22 mouse cellular contexts compared by ENCODE assay signal in genomic region chr9:51914481-51915120, GRCm38 (mm10). TPM values are rescaled to one million over a fixed set of nuclear protein-coding genes. Genes with fewer than 3 reads are reported as not detected.
A peak's percentile ranks its signal among the peaks of the same experiment; 100 is the strongest.
DNase-seq lines count a peak whose midpoint lies in the region; ATAC-seq and TF ChIP-seq lines count a peak whose summit lies in the region.
"Had no signal": no experiment of that assay in that cellular context is flagged by ENCODE, and none has a peak within 500 bp of the region (broad histone marks: within the 10 kb centered on the region; RNA-seq: fewer than 3 reads in every experiment).

No protein-coding gene starts in this region.

- TF ChIP-seq CTCF in gastrocnemius, adult 2 months (IDR thresholded peaks at IDR 0.05), result no peak

- H3K4me3 ChIP-seq in gastrocnemius, adult 2 months, result no peak overlapping the region
- H3K4me3 ChIP-seq: embryonic facial prominence, embryonic 12.5 days; hindbrain, embryonic 15.5 days; kidney, embryonic 15.5 days; midbrain, embryonic 13.5 days had no signal

- ATAC-seq in monocyte, adult 5-6 weeks (replicated peaks; ENCODE audit: insufficient number of reproducible peaks, low FRiP score, low TSS enrichment, poor library complexity, severe bottlenecking), result no peak
- ATAC-seq: forebrain, embryonic 16.5 days; intestine, embryonic 16.5 days; midbrain, embryonic 13.5 days had no signal

- peak overlapping the region; percentile 16; the same call in 1 of the 2 replicates for H3K27ac ChIP-seq in gastrocnemius, adult 2 months
- H3K27ac ChIP-seq: embryonic facial prominence, embryonic 12.5 days; hindbrain, embryonic 15.5 days; kidney, embryonic 15.5 days; macrophage; midbrain, embryonic 13.5 days had no signal

- intact Hi-C loops in gastrocnemius, adult 2 months (cut with DNase I), result no loop called here

- peak; percentile 42 for DNase-seq in gastrocnemius, adult 2 months
- DNase-seq in gastrocnemius, postnatal 4 days (ENCODE audit: low spot score in 2 of 2), result no peak
- peak; percentile 21 for DNase-seq in ovary, adult 18-20 months (ENCODE audit: low spot score)
- DNase-seq in ovary, postnatal 14 days (ENCODE audit: low spot score), result no peak
- DNase-seq in adrenal gland, adult 8-10 months, result peak; percentile 39
- peak; percentile 78 for DNase-seq in retina, embryonic 14.5 days (ENCODE audit: low spot score)
- no peak for DNase-seq in frontal cortex, postnatal 36 days (ENCODE audit: low spot score in 2 of 2)
- DNase-seq: cerebellum, adult 11 months; cerebellum, postnatal 25 days; layer of hippocampus, postnatal 36 days; left cerebral cortex, postnatal 4 days; lung, adult 18-20 months; right cerebral cortex, postnatal 14 days; thymus, postnatal 4 days had no signal

RNA-seq across cellular contexts. Expression of gene Fdx1, which starts 48.8 kb away (rescaled TPM):
- total RNA-seq in gastrocnemius, adult 2 months (2021), result 10 to 100 TPM; 37.0 to 47.5 TPM
- 10 to 100 TPM; 40.8 to 41.2 TPM for total RNA-seq in gastrocnemius, postnatal 4 days (2021)
- total RNA-seq in adrenal gland, adult 8-10 months (2022), result 1,000 to 10,000 TPM; 1,389 to 2,039 (median 1,779) TPM
- total RNA-seq in monocyte, adult 5-6 weeks (2017), result 0.75 to 4.9 TPM in 2 of 3 replicates, not detected in the other

Comparison
In these comparisons a context has a peak if more than half of its experiments do, and no peak if none do; other contexts are left out.
1. DNase-seq: peak in gastrocnemius, adult 2 months (single experiment), ovary, adult 18-20 months (single experiment), adrenal gland, adult 8-10 months (single experiment) and retina, embryonic 14.5 days (single experiment); none in gastrocnemius, postnatal 4 days (0 of 2), ovary, postnatal 14 days (single experiment) and frontal cortex, postnatal 36 days (0 of 2).